Mouse (Mus musculus) layer of hippocampus, postnatal 14 days (tissue): ENCODE measurements at regions not wholly inside any gene's neighbourhood (a gene's known extent, or its start where the extent isn't known, plus 50 kb on each side); places are given as distances from the start of the nearest gene placed in this dataset.

ENCODE experiments used
- DNase-seq, 2 experiments: peaks; one replicate each; pipeline ENCODE4 v3.0.0; 2021 to 2022; ENCODE audit warnings: low spot score in 2 of 2, mixed read lengths in 1 of 2

GRCm38 (mm10) chrX:77432846-77433810 is 77.7 kb upstream of the Tbl1x start:
- peak; percentile 84 to 93 for DNase-seq

- no peak for DNase-seq
Observed at GRCm38 (mm10) chrX:77433811-77434192, 77.0 kb upstream of the Tbl1x start.

GRCm38 (mm10) chrX:77443852-77444492 is 66.8 kb upstream of the Tbl1x start:
- DNase-seq: no peak

GRCm38 (mm10) chrX:77446755-77447154 is 64.1 kb upstream of the Tbl1x start:
- DNase-seq: no peak

GRCm38 (mm10) chrX:77451977-77452675 is 58.7 kb upstream of the Tbl1x start:
- peak in 1 of 2 experiments; percentile 13 for DNase-seq
